Mouse (Mus musculus): ENCODE measurements at regions not wholly inside any gene's neighbourhood (a gene's known extent, or its start where the extent isn't known, plus 50 kb on each side); places are given as distances from the start of the nearest gene placed in this dataset.

DNA sequence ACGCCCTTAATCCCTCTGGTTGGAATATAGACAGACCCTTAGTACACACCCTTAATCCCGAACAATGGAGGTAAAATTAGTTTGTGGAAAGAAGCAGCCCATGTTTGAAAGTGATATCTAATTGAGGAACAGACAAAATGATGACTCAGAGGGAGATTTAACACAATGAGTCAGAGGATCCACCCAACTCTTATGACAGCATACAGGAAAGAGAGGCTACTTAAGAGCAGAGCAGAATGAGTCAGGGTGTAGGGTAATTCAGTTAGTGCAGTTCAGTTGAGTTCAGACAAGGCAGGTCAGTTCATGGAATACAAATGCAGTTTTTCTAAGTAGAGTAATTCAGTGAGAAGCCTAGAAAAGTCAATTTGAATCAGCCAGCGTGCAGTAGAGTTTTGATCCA lies 382.6 kb downstream of the Fat4 start:
- H3K4me3 ChIP-seq (ENCODE audit: low read length): no peak overlapping the region
- no peak overlapping the region for H3K27ac ChIP-seq (ENCODE audit: low read length)
- H3K4me1 ChIP-seq (ENCODE audit: insufficient read depth, low read length): no peaks in the 10 kb centered on the region
- no peaks in the 10 kb centered on the region for H3K9me3 ChIP-seq (ENCODE audit: low read length)
- H3K36me3 ChIP-seq (ENCODE audit: insufficient read depth, low read length): no peaks in the 10 kb centered on the region
- H3K27me3 ChIP-seq (ENCODE audit: insufficient read depth, low read length): no peaks in the 10 kb centered on the region
- no peak overlapping the region for H3K4me2 ChIP-seq (replicated peaks; ENCODE audit: low read depth, low read length)
- no peak for ATAC-seq (ENCODE audit: low FRiP score, low TSS enrichment)
- H3K9ac ChIP-seq (replicated peaks; ENCODE audit: low read length): no peak overlapping the region
- 88% methylated on average over 3 of the region's 3 CpGs for WGBS

- Histone ChIP-seq H3K4me3 (ENCODE audit: low read length) (no peak overlapping the region), H3K9me3 (ENCODE audit: low read length) (no peaks in the 10 kb centered on the region), H3K4me2 (replicated peaks; ENCODE audit: low read depth, low read length) (no peak overlapping the region), H3K27me3 (ENCODE audit: insufficient read depth, low read length) (no peaks in the 10 kb centered on the region), H3K27ac (ENCODE audit: low read length) (no peak overlapping the region), H3K9ac (replicated peaks; ENCODE audit: low read length) (no peak overlapping the region), H3K36me3 (ENCODE audit: insufficient read depth, low read length) (no peaks in the 10 kb centered on the region), H3K4me1 (ENCODE audit: insufficient read depth, low read length) (no peaks in the 10 kb centered on the region)
- WGBS: 90% methylated on average over 1 of the region's 1 CpGs
- no peak for ATAC-seq (ENCODE audit: low FRiP score, low TSS enrichment)
Observed at GRCm38 (mm10) chr3:39272616-39273015, 385.9 kb downstream of the Fat4 start.

DNA sequence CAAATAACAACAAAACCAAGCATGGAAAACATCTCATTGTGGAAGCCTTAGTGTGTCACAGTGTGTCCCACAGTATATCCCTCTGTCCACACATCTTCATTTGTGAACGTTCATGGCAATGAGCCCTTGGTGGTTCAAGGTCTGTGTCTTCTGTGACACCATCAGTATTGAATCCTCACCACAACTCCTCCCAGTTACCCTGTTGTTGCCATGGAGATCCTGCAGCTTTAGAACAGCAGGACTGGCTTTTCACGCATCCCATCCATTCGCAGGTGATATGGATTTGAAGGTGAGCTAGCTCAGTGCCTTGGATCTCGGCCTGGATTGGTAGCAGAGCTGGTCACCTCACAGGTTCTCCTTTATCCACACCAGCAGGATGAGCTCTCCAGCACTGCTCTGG lies 390.2 kb downstream of the Fat4 start:
- Histone ChIP-seq H3K9ac (replicated peaks; ENCODE audit: low read length) (no peak overlapping the region), H3K27me3 (ENCODE audit: insufficient read depth, low read length) (no peaks in the 10 kb centered on the region), H3K36me3 (ENCODE audit: insufficient read depth, low read length) (no peaks in the 10 kb centered on the region), H3K9me3 (ENCODE audit: low read length) (no peaks in the 10 kb centered on the region), H3K27ac (ENCODE audit: low read length) (no peak overlapping the region), H3K4me3 (ENCODE audit: low read length) (no peak overlapping the region), H3K4me1 (ENCODE audit: insufficient read depth, low read length) (no peaks in the 10 kb centered on the region), H3K4me2 (replicated peaks; ENCODE audit: low read depth, low read length) (no peak overlapping the region)
- ATAC-seq (ENCODE audit: low FRiP score, low TSS enrichment): no peak
- 86% methylated on average over 4 of the region's 4 CpGs for WGBS

DNA sequence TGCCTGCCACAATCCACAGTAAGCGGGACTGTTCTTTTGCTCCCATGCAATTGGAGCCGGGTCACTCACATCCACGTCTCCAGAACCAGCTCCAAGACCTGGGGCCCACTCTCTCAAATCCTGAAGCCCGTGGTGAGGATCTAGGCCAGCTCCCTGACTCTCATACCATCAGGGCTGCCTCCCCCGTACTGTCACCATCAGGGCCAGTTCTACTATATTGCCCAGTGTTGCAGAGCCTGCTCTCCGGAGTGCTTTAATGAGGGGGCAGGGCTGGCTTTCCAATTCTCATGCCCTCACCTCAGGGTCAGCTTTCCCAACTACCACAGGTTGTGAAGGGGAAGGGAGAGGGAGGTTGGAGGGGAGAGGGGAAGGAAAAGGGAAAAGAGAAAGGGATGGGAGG lies 390.6 kb downstream of the Fat4 start:
- Histone ChIP-seq H3K4me3 (ENCODE audit: low read length) (no peak overlapping the region), H3K9me3 (ENCODE audit: low read length) (no peaks in the 10 kb centered on the region), H3K9ac (replicated peaks; ENCODE audit: low read length) (no peak overlapping the region), H3K27ac (ENCODE audit: low read length) (no peak overlapping the region), H3K4me1 (ENCODE audit: insufficient read depth, low read length) (no peaks in the 10 kb centered on the region), H3K4me2 (replicated peaks; ENCODE audit: low read depth, low read length) (no peak overlapping the region), H3K27me3 (ENCODE audit: insufficient read depth, low read length) (no peaks in the 10 kb centered on the region), H3K36me3 (ENCODE audit: insufficient read depth, low read length) (no peaks in the 10 kb centered on the region)
- no peak; the same call in 1 of the 2 replicates for ATAC-seq (ENCODE audit: low FRiP score, low TSS enrichment)
- 61% methylated on average over 6 of the region's 6 CpGs for WGBS

DNA sequence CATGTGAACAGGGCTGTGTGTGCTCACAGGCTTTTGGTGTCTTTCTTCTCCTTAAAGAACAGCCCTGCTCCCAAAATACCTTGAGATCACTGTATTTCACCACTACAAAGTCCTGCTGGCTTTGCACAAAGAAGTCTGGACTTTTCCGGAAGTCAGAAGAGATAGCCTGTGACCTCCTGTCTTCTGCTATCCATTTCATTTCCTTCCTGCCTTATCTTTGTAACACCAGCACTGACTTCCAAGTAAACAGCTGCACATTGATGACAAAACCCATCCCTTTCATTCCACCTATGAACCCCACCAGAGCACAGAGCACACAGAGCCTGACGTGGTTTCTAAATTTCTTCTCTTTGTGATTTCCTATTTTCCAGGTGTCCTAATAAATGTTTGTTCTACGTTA lies 408.5 kb downstream of the Fat4 start:
- Histone ChIP-seq H3K9me3 (ENCODE audit: low read length) (no peaks in the 10 kb centered on the region), H3K9ac (replicated peaks; ENCODE audit: low read length) (no peak overlapping the region), H3K27ac (ENCODE audit: low read length) (no peak overlapping the region), H3K4me1 (ENCODE audit: insufficient read depth, low read length) (0 out of 2 replicates have a peak, but pooled peaks cover 3% of the 10 kb centered on the region), H3K4me3 (ENCODE audit: low read length) (no peak overlapping the region), H3K4me2 (replicated peaks; ENCODE audit: low read depth, low read length) (no peak overlapping the region), H3K36me3 (ENCODE audit: insufficient read depth, low read length) (no peaks in the 10 kb centered on the region), H3K27me3 (ENCODE audit: insufficient read depth, low read length) (no peaks in the 10 kb centered on the region)
- no peak for ATAC-seq (ENCODE audit: low FRiP score, low TSS enrichment)
- WGBS: 67% methylated on average over 3 of the region's 3 CpGs

DNA sequence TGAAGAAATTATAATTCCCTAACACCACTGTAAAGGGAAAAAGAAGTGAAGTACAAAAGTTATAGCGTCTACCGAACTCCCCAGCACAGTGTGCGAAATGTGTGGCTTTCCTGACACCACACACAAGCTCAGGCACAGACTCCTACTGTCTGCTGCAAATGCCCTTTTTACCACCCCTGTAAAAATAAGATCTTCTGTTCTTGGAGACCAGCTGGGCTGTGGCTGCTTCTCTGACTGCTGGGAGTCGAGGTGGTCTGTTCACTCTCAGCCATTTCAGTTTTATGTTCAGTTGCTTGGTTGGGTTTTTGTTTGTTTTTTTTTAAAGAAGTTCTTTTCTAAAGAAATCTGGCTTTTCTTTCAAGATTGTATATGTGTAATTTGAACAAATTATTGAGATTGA lies 409.5 kb downstream of the Fat4 start:
- no peaks in the 10 kb centered on the region for H3K36me3 ChIP-seq (ENCODE audit: insufficient read depth, low read length)
- no peak overlapping the region for H3K4me2 ChIP-seq (replicated peaks; ENCODE audit: low read depth, low read length)
- no peak overlapping the region for H3K9ac ChIP-seq (replicated peaks; ENCODE audit: low read length)
- H3K4me1 ChIP-seq (ENCODE audit: insufficient read depth, low read length): 0 out of 2 replicates have a peak, but pooled peaks cover 3% of the 10 kb centered on the region
- H3K4me3 ChIP-seq (ENCODE audit: low read length): no peak overlapping the region
- ATAC-seq (ENCODE audit: low FRiP score, low TSS enrichment): no peak
- H3K27ac ChIP-seq (ENCODE audit: low read length): no peak overlapping the region
- H3K9me3 ChIP-seq (ENCODE audit: low read length): no peaks in the 10 kb centered on the region
- WGBS: 68% methylated on average over 4 of the region's 4 CpGs
- no peaks in the 10 kb centered on the region for H3K27me3 ChIP-seq (ENCODE audit: insufficient read depth, low read length)

DNA sequence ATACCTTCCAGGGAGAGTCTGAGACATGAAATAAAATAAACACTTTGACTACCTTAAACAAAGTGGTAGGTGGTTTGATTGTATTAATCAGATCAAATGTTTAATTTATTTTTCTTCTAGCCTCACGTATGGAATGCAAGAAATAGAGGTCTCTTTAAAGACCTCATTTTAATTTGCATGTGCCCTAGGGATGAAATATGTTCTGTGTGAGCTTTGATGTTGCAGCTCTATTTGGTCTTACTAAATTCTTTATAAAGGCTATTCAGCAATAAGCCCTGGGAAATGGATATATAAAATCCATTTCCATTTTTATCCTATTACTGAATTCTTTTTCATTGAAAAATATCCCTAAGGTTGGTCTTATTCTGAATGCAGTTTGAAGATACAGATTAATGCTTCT lies 422.7 kb downstream of the Fat4 start:
- no peak overlapping the region for H3K4me2 ChIP-seq (replicated peaks; ENCODE audit: low read depth, low read length)
- WGBS: 65% methylated on average over 1 of the region's 1 CpGs
- H3K27ac ChIP-seq (ENCODE audit: low read length): no peak overlapping the region
- H3K9ac ChIP-seq (replicated peaks; ENCODE audit: low read length): no peak overlapping the region
- no peaks in the 10 kb centered on the region for H3K4me1 ChIP-seq (ENCODE audit: insufficient read depth, low read length)
- no peaks in the 10 kb centered on the region for H3K36me3 ChIP-seq (ENCODE audit: insufficient read depth, low read length)
- H3K9me3 ChIP-seq (ENCODE audit: low read length): no peaks in the 10 kb centered on the region
- ATAC-seq (ENCODE audit: low FRiP score, low TSS enrichment): no peak
- no peaks in the 10 kb centered on the region for H3K27me3 ChIP-seq (ENCODE audit: insufficient read depth, low read length)
- no peak overlapping the region for H3K4me3 ChIP-seq (ENCODE audit: low read length)

- Histone ChIP-seq H3K9me3 (ENCODE audit: low read length) (no peaks in the 10 kb centered on the region), H3K36me3 (ENCODE audit: insufficient read depth, low read length) (no peaks in the 10 kb centered on the region), H3K4me1 (ENCODE audit: insufficient read depth, low read length) (no peaks in the 10 kb centered on the region), H3K9ac (replicated peaks; ENCODE audit: low read length) (no peak overlapping the region), H3K4me3 (ENCODE audit: low read length) (no peak overlapping the region), H3K27me3 (ENCODE audit: insufficient read depth, low read length) (no peaks in the 10 kb centered on the region), H3K4me2 (replicated peaks; ENCODE audit: low read depth, low read length) (no peak overlapping the region), H3K27ac (ENCODE audit: low read length) (no peak overlapping the region)
- 85% methylated on average over 4 of the region's 4 CpGs for WGBS
- no peak for ATAC-seq (ENCODE audit: low FRiP score, low TSS enrichment)
Observed at GRCm38 (mm10) chr3:39313563-39313962, 426.8 kb downstream of the Fat4 start.

DNA sequence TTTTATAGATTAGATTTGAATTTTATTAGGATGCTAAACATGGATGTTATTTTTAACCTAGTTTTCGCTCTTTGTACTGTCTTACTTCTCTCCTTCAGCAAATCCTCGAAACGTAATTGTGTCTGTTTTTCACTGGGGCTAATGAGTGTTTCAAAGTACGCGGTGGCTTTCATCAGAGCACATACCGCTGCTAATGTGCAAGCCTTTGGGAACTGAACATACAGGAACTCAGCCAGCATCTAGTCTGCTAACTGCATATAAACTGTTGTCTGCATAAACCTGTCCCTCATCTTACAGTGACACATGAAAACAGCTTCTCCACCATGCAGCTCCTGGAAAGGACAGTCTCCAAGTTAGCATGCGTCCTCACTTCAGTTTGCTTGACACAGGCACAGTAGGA lies 434.1 kb downstream of the Fat4 start:
- no peak for ATAC-seq (ENCODE audit: low FRiP score, low TSS enrichment)
- no peaks in the 10 kb centered on the region for H3K36me3 ChIP-seq (ENCODE audit: insufficient read depth, low read length)
- H3K4me1 ChIP-seq (ENCODE audit: insufficient read depth, low read length): 0 out of 2 replicates have a peak, but pooled peaks cover 3% of the 10 kb centered on the region
- H3K27ac ChIP-seq (ENCODE audit: low read length): no peak overlapping the region
- no peaks in the 10 kb centered on the region for H3K27me3 ChIP-seq (ENCODE audit: insufficient read depth, low read length)
- no peak overlapping the region for H3K4me2 ChIP-seq (replicated peaks; ENCODE audit: low read depth, low read length)
- 69% methylated on average over 7 of the region's 7 CpGs for WGBS
- no peak overlapping the region for H3K4me3 ChIP-seq (ENCODE audit: low read length)
- H3K9ac ChIP-seq (replicated peaks; ENCODE audit: low read length): no peak overlapping the region
- H3K9me3 ChIP-seq (ENCODE audit: low read length): no peaks in the 10 kb centered on the region

DNA sequence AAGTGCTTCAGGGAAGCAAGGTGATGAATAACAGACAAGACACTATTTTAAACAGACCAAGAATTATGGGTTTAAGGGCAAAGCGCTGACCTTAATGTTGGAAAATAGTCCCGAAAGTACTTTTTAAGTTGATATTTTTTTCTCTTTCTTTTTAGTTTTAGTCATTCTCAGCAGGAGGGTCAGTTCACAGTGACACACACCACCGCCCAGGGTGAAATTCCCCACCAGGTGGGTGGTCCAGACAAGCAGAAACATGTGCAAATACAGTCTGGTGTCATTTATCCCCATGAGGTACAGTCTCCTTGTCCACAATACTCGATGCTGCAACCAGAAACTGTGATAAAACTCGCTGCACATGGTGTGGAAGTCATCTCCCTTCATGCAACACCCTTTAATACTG lies 435.5 kb downstream of the Fat4 start:
- 48% methylated on average over 5 of the region's 5 CpGs for WGBS
- Histone ChIP-seq H3K4me2 (replicated peaks; ENCODE audit: low read depth, low read length) (no peak overlapping the region), H3K9me3 (ENCODE audit: low read length) (no peaks in the 10 kb centered on the region), H3K27me3 (ENCODE audit: insufficient read depth, low read length) (no peaks in the 10 kb centered on the region), H3K4me3 (ENCODE audit: low read length) (no peak overlapping the region), H3K36me3 (ENCODE audit: insufficient read depth, low read length) (no peaks in the 10 kb centered on the region), H3K4me1 (ENCODE audit: insufficient read depth, low read length) (0 out of 2 replicates have a peak, but pooled peaks cover 3% of the 10 kb centered on the region), H3K27ac (ENCODE audit: low read length) (no peak overlapping the region), H3K9ac (replicated peaks; ENCODE audit: low read length) (no peak overlapping the region)
- ATAC-seq (ENCODE audit: low FRiP score, low TSS enrichment): no peak
